Mouse (Mus musculus) spleen, postnatal 0 days (tissue): Measurements from ENCODE around the gene Mtrf1l. TPM values are rescaled to one million over a fixed set of nuclear protein-coding genes. Genes with fewer than 3 reads are reported as not detected.

ENCODE experiments used
- polyA plus RNA-seq: library from polyadenylated mRNA; unstranded; fragments of >200 nt; fragmentation: Nextera tagmentation; extraction: Ambion mirVana; gene quantifications from 2 replicates; pipeline ENCODE4 v1.2.1, GENCODE M21; 2015

The Mtrf1l gene
- 9.7 and 11.4 TPM in 2 replicates for polyA plus RNA-seq

GRCm38 (mm10) chr10:5823740-5824491, at the start of gene Mtrf1l:
Gene Mtrf1l, minus strand, starts transcription at chr10:5823910.

GRCm38 (mm10) chr10:5805243-5805730, 18.4 kb downstream of the Mtrf1l start, which contains the start of gene Fbxo5:
Gene Fbxo5, minus strand, starts transcription at chr10:5805600.

Other genes with a start within 250 kb of the Mtrf1l start
- gene Myct1, start 230.1 kb downstream of the Mtrf1l start, polyA plus RNA-seq = 3.6 and 3.8 TPM in 2 replicates
- not detected in 2 replicates for gene Vip, start 184.7 kb downstream of the Mtrf1l start, polyA plus RNA-seq
- gene Fbxo5, start 18.3 kb downstream of the Mtrf1l start, polyA plus RNA-seq = 96.2 and 111 TPM in 2 replicates
- 0.19 and 0.36 TPM in 2 replicates for gene Rgs17, start 98.5 kb upstream of the Mtrf1l start, polyA plus RNA-seq